Mouse (Mus musculus) layer of hippocampus, adult 2 months (tissue): Measurements from ENCODE around the gene H2-Ab1. TPM values are rescaled to one million over a fixed set of nuclear protein-coding genes. Genes with fewer than 3 reads are reported as not detected.
"Not testable (repeated sequence)": the region's sequence is repeated elsewhere in the genome, so short reads cannot be mapped to it uniquely, and the experiment has no call there.

ENCODE experiments used
- DNase-seq, 2 experiments: peaks; one replicate each; pipeline ENCODE4 v3.0.0; 2022; ENCODE audit warnings: low spot score in 2 of 2
- H3K27ac ChIP-seq: fragments of 200-600 bp; 2 replicates; pipeline ENCODE4 v1.8.1; 2022
- H3K4me3 ChIP-seq: fragments of 200-600 bp; 2 replicates; pipeline ENCODE4 v1.8.1; 2022; ENCODE audit warnings: mild to moderate bottlenecking
- CTCF ChIP-seq: fragments of 200-600 bp; conservative IDR thresholded peaks from 2 replicates; pipeline ENCODE4 v1.8.1; 2022; ENCODE audit warnings: antibody characterized with exemption, mild to moderate bottlenecking, moderate library complexity
- long read RNA-seq, 2 experiments: library from polyadenylated mRNA; stranded (forward); transcript quantifications; one replicate each; pipeline ENCODE4 v2.0.0; 2021; ENCODE audit warnings: borderline mapping rate in 2 of 2
- total RNA-seq, 2 experiments: library from RNA; stranded (reverse); gene quantifications; 2 replicates each; pipeline ENCODE4 v1.2.3; 2021

The H2-Ab1 gene
- 1 to 10 TPM; 1.7 to 1.8 TPM for total RNA-seq
- long read RNA-seq, experiment 1, partial matches to known transcripts: 0 of 2 reads
- long read RNA-seq, experiment 1, other reads (novel, unspliced or antisense): 0 of 2 reads
- long read RNA-seq, experiment 2, partial matches to known transcripts: 0 of 2 reads
- long read RNA-seq, experiment 2, other reads (novel, unspliced or antisense): 0 of 2 reads

DNA sequence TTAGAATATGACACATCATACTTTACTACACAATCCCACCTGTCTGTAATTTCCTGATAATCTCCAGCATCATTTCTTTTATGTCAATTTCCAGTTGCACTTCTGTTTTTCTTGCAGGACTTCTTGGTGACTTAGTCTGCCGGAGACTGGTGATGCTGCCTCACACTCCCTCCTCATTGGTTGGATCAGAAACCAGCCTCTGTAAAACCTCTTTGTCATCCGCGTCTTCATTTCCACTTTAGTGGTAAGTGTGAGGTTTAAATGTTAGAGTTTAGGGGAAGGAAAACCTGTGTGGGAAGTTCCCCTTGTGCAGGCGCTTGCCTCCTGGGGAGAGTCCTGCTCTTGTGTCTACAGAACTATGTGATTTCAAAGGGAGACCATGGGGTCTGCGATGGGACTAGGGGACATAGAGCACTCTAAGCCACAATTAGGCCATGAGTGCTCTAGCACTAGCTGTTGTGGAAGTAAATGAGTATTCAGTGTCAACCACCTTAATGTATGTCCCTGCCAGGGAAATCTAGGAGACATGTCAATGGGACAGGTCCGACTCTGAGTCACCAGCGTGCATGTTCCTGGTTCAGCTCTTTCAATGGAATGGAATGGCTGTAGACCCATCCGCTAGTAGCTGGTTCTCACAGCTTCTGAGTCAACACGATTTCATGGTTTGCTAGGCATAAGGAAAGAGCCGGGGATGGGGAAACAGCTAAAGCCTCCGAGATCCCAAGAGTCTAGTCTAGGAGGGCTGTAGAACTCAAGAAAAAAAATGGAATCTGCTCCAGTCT is at the start of gene H2-Ab1:
H2-Ab1 (plus strand) TSS at position 96 of the 782 bp plus-strand sequence.
- no peak within 1 kb of the TSS for H3K4me3 ChIP-seq
- peak; percentile 70 to 89 for DNase-seq
- TF ChIP-seq CTCF: no peak
- no peak within 1 kb of the TSS for H3K27ac ChIP-seq

GRCm38 (mm10) chr17:34207866-34208265 is 49.6 kb upstream of the H2-Ab1 start:
- Histone ChIP-seq H3K27ac (no peak overlapping the region), H3K4me3 (no peak overlapping the region)
- no peak for TF ChIP-seq CTCF
- no peak for DNase-seq

DNA sequence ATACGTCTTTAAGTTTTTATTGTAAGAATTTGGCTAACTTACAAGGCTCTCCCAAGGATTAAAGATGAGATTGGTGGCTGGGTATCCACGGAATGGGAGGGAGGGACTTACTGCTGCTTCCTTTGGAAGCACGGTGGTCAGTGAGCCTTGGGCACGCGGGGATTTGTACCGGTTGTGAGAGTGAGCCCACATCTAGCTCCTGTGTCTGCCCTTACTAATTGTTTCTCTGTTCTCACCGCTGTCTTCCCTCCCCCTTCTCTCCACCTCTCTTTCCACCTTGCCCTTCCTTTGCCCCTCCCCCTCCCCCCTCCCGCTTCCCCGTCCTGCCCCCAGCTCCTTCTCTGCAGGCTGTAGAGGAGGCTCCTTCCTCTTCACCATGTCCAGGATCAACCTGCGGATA is 49.1 kb upstream of the H2-Ab1 start:
- DNase-seq: no peak
- Histone ChIP-seq H3K4me3 (no peak overlapping the region), H3K27ac (no peak overlapping the region)
- no peak for TF ChIP-seq CTCF

DNA sequence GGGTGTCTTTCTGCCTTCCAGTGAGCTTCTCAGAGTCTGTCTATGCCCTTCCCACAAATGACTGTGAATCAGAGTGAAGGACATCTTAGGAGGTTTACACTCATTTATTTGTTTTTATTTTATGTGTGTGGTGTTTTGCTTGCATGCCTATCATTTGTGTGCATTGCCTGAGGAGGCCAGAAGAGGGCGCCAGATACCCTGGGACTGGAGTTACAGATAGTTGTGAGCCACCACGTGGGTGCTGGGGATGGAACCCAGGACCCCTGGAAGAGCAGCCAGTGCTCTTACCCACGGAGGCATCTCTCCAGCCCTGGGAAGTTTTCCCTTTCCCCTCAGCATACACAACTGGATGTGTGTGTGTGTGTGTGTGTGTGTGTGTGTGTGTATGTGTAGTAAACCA is 47.8 kb upstream of the H2-Ab1 start:
- no peak overlapping the region for H3K27ac ChIP-seq
- no peak overlapping the region for H3K4me3 ChIP-seq
- DNase-seq: no peak
- peak; percentile 62 for TF ChIP-seq CTCF

- DNase-seq: no peak
- TF ChIP-seq CTCF: no peak
Measured at GRCm38 (mm10) chr17:34210599-34210998, 46.9 kb upstream of the H2-Ab1 start.

GRCm38 (mm10) chr17:34211746-34212365 is 45.6 kb upstream of the H2-Ab1 start:
- Histone ChIP-seq H3K4me3 (no peak overlapping the region), H3K27ac (no peak overlapping the region)
- no peak for DNase-seq
- TF ChIP-seq CTCF: no peak

More at GRCm38 (mm10) chr17:34210599-34210998, 46.9 kb upstream of the H2-Ab1 start:
- Histone ChIP-seq H3K27ac (no peak overlapping the region), H3K4me3 (no peak overlapping the region)

DNA sequence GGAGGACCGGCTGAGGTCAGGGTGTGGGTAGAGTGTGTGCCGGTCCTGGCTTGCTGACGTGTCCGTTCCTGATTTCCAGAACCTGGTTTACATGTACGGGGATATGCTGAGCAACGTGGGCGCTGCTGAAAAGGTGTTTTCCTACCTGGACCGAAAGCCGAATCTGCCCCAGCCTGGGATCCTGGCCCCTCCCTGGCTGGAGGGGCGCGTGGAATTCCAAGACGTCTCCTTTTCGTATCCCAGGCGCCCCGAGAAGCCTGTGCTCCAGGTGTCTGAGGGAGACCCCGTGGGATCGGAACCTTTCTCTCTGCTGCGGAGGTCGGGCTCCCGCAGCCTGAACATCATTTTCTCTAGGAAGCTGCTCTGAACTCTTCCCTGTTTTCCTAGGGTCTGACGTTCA is 43.6 kb upstream of the H2-Ab1 start:
- no peak overlapping the region for H3K27ac ChIP-seq
- H3K4me3 ChIP-seq: no peak overlapping the region
- TF ChIP-seq CTCF: no peak
- DNase-seq: no peak

- no peak for TF ChIP-seq CTCF
- H3K27ac ChIP-seq: no peak overlapping the region
- no peak for DNase-seq
- no peak overlapping the region for H3K4me3 ChIP-seq
Measured at GRCm38 (mm10) chr17:34215176-34215575, 42.3 kb upstream of the H2-Ab1 start.

DNA sequence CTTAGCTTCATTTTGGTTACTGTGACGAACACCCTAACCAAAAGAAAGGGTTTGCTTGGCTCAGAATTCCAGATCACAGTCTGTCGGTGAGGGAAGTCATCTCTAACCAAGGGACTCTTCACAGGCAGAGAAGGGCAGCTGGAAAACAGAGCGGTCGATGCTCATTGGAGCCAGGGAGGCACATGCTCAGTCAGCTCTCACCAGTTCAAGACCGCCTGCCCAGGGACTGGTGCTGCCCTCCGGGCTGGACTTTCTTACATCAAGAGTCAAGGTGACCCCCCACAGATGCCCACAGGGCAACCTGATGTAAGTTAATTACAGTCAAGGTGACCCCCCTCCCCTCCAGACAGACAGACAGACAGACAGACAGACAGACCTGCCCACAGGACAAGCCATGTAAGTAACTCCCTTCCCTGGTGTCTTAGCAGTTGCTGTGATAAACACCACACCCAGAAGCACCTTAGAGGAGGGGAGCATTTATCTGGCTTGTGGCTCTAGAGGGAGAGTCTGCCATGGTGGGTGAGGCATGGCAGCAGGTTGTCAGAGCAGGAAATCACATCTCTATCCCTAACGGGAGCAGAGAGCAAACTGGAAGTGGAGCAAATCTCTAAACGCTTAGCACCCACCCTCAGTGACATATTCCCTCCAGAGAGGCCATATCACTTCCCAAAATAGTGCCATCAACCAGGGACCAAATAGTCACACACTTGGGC is 40.1 kb upstream of the H2-Ab1 start:
- no peak overlapping the region for H3K27ac ChIP-seq
- no peak overlapping the region for H3K4me3 ChIP-seq
- DNase-seq: no peak
- TF ChIP-seq CTCF: no peak

DNA sequence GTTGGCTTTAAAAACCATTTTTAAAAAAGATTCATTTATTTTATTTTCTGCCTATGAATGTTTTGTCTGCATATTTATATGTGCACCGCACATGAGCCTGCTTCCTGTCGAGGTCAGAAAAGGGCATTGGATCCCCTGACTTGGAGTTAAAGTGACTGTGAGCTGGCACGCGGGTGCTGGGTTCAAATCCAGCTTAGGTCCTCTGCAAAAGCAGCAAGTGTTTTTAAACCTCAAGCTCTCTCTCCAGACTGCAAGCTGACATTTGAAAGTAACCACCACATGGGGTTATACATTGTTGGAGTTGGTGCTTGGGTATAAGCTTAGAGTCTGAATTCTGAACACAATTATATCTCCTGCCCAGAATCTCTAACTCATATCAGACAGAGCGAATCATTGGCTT is 39.5 kb upstream of the H2-Ab1 start:
- no peak for TF ChIP-seq CTCF
- no peak overlapping the region for H3K27ac ChIP-seq
- no peak for DNase-seq
- no peak overlapping the region for H3K4me3 ChIP-seq

DNA sequence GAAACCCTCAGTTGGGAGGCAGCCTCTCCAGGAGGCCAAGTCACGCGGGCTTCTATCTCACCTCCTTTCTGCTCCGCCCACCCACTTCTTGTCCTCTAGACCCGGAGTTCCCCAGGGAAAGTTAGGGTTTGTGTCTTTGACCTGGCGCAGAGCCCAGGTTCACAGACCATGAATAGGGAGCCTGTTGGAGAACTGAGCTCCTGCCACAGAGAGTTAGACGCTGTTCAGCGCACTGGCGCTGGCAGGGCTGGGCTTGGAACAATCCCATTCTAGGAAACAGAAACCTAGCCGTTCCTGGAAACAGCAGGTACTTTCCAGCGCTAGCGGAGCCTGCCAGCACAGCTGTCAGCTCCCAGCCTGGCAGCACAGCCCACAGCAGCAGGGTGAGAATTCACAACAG is 38.8 kb upstream of the H2-Ab1 start:
- Histone ChIP-seq H3K27ac (peak overlapping the region; percentile 55; the same call in 1 of the 2 replicates), H3K4me3 (no peak overlapping the region)
- TF ChIP-seq CTCF: no peak
- no peak for DNase-seq

- peak overlapping the region; percentile 55; the same call in 1 of the 2 replicates for H3K27ac ChIP-seq
- not testable (repeated sequence) for H3K4me3 ChIP-seq, DNase-seq
- TF ChIP-seq CTCF: peak; percentile 71
Measured at GRCm38 (mm10) chr17:34219096-34219495, 38.4 kb upstream of the H2-Ab1 start.

DNA sequence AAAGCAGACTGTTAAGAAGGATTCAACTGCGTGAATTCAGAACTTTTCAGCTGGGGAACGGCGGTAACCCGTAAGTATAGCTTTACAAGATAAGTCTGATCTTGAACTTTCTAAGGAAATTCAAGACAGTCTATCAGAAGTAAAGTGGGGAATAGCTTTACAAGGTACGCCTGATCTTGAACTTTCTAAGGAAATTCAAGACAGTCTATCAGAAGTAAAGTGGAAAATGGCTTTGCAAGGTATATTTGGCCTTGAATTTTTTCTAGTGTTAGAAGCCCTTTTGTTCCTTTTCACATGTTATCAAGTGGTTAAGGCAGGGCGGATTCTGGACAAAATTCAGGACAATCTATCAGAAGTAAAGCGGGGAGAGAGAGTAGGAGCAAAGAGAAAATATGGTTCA is 37.7 kb upstream of the H2-Ab1 start:
- not testable (repeated sequence) for H3K27ac ChIP-seq, H3K4me3 ChIP-seq
- peak; percentile 47 to 59 for DNase-seq

DNA sequence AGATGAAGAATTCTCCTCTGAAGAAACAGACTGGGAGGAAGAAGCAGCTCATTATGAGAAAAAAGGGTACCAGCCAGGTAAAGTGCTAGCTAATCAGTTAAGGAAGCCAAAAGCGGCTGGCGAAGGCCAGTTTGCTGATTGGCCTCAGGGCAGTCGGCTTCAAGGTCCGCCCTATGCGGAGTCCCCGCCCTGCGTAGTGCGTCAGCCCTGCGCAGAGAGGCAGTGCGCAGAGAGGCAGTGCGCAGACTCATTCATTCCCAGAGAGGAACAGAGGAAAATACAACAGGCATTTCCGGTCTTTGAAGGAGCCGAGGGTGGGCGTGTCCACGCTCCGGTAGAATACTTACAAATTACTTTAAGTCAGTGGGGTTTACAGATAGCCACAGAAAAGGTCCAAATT is 37.1 kb upstream of the H2-Ab1 start:
- DNase-seq, H3K4me3 ChIP-seq, H3K27ac ChIP-seq: not testable (repeated sequence)
